Mouse (Mus musculus) heart, embryonic 13.5 days (tissue): ENCODE data around the gene Jmjd1c. TPM values are rescaled to one million over a fixed set of nuclear protein-coding genes. Genes with fewer than 3 reads are reported as not detected.

ENCODE experiments used
- ATAC-seq: fragments of 200-750 bp; cut with Nextera tagmentation; 2 replicates; pipeline ENCODE4 v1.8.0; 2017; ENCODE audit warnings: moderate TSS enrichment; ENCODE audit not compliant: insufficient number of reproducible peaks, low FRiP score, low TSS enrichment; ENCODE audit errors: extremely low read depth
- H3K27ac ChIP-seq: fragments of 300-500 bp; sonication (generic); replicated peaks from 2 replicates; pipeline ENCODE4 v1.5.1; 2015; ENCODE audit warnings: moderate library complexity, mild to moderate bottlenecking, inconsistent platforms
- H3K27me3 ChIP-seq: fragments of 300-500 bp; sonication (generic); replicated peaks from 2 replicates; pipeline ENCODE4 v1.6.1; 2015; ENCODE audit warnings: mild to moderate bottlenecking, inconsistent platforms
- H3K36me3 ChIP-seq: fragments of 300-500 bp; sonication (generic); 2 replicates; pipeline ENCODE4 v1.6.1; 2015; ENCODE audit warnings: mild to moderate bottlenecking, inconsistent platforms
- H3K4me1 ChIP-seq: fragments of 300-500 bp; sonication (generic); 2 replicates; pipeline ENCODE4 v1.6.1; 2015; ENCODE audit warnings: inconsistent platforms
- H3K4me2 ChIP-seq: fragments of 300-500 bp; sonication (generic); 2 replicates; pipeline ENCODE4 v1.6.1; 2015; ENCODE audit warnings: inconsistent platforms, mild to moderate bottlenecking, moderate library complexity
- H3K4me3 ChIP-seq: fragments of 300-500 bp; sonication (generic); 2 replicates; pipeline ENCODE4 v1.5.1; 2015; ENCODE audit warnings: moderate library complexity, mild to moderate bottlenecking, inconsistent platforms
- H3K9ac ChIP-seq: fragments of 300-500 bp; sonication (generic); 2 replicates; pipeline ENCODE4 v1.6.1; 2015; ENCODE audit warnings: inconsistent platforms, mild to moderate bottlenecking, moderate library complexity
- H3K9me3 ChIP-seq: fragments of 300-500 bp; sonication (generic); 2 replicates; pipeline ENCODE4 v1.6.1; 2016; ENCODE audit warnings: inconsistent platforms
- WGBS: fragments of 180-500 bp; shearing (Covaris S2); methylation state at CpG from one replicate; pipeline ENCODE4 v1.1.7; 2015; ENCODE audit warnings: mixed read lengths; 5-methylcytosine and 5-hydroxymethylcytosine counted together
- polyA plus RNA-seq: library from polyadenylated mRNA; unstranded; fragments of >200 nt; fragmentation: Nextera tagmentation; extraction: Ambion mirVana; gene quantifications from 2 replicates; pipeline ENCODE4 v1.2.1, GENCODE M21; 2015

The Jmjd1c gene
- polyA plus RNA-seq, 1 experiment from 2014 or later, result 30.3 TPM

GRCm38 (mm10) chr10:67057696-67058095 lies 38.2 kb upstream of the Jmjd1c start:
- no peak overlapping the region for H3K4me3 ChIP-seq
- peaks cover 75% of the 10 kb centered on the region for H3K4me1 ChIP-seq
- 88% methylated on average over 6 of the region's 6 CpGs for WGBS
- peak overlapping the region; percentile 75 for H3K27ac ChIP-seq
- ATAC-seq, result no peak
- no peaks in the 10 kb centered on the region for H3K27me3 ChIP-seq
- no peaks in the 10 kb centered on the region for H3K9me3 ChIP-seq
- H3K36me3 ChIP-seq, result no peaks in the 10 kb centered on the region
- no peak overlapping the region for H3K4me2 ChIP-seq
- H3K9ac ChIP-seq, result no peak overlapping the region

- Histone ChIP-seq H3K27ac (peak overlapping the region; percentile 75), H3K36me3 (no peaks in the 10 kb centered on the region), H3K9ac (no peak overlapping the region), H3K4me2 (no peak overlapping the region), H3K27me3 (no peaks in the 10 kb centered on the region), H3K4me1 (peaks cover 69% of the 10 kb centered on the region), H3K9me3 (no peaks in the 10 kb centered on the region), H3K4me3 (no peak overlapping the region)
- WGBS, result 32% methylated on average over 7 of the region's 7 CpGs
- ATAC-seq, result no peak
Measured at GRCm38 (mm10) chr10:67058297-67058696, 37.6 kb upstream of the Jmjd1c start.

GRCm38 (mm10) chr10:67058702-67059101 lies 37.2 kb upstream of the Jmjd1c start:
- 73% methylated on average over 6 of the region's 6 CpGs for WGBS
- Histone ChIP-seq H3K4me1 (peaks cover 65% of the 10 kb centered on the region), H3K9me3 (no peaks in the 10 kb centered on the region)

GRCm38 (mm10) chr10:67061367-67061801 lies 34.5 kb upstream of the Jmjd1c start:
- Histone ChIP-seq H3K36me3 (no peaks in the 10 kb centered on the region), H3K27ac (peak overlapping the region; percentile 67), H3K9me3 (no peaks in the 10 kb centered on the region), H3K9ac (no peak overlapping the region), H3K4me3 (no peak overlapping the region), H3K4me1 (peaks cover 58% of the 10 kb centered on the region), H3K27me3 (no peaks in the 10 kb centered on the region), H3K4me2 (peak overlapping the region; percentile 30; the same call in 1 of the 2 replicates)
- ATAC-seq, result no peak
- WGBS, result 41% methylated on average over 10 of the region's 10 CpGs

More at GRCm38 (mm10) chr10:67058702-67059101, 37.2 kb upstream of the Jmjd1c start:
- no peak for ATAC-seq
- Histone ChIP-seq H3K9ac (no peak overlapping the region), H3K4me2 (no peak overlapping the region), H3K27me3 (no peaks in the 10 kb centered on the region), H3K4me3 (no peak overlapping the region), H3K27ac (peak overlapping the region; percentile 75), H3K36me3 (no peaks in the 10 kb centered on the region)

GRCm38 (mm10) chr10:67061823-67062222 lies 34.1 kb upstream of the Jmjd1c start:
- Histone ChIP-seq H3K9ac (peak overlapping the region; percentile 42; the same call in 1 of the 2 replicates), H3K27me3 (no peaks in the 10 kb centered on the region), H3K4me2 (peak overlapping the region; percentile 30; the same call in 1 of the 2 replicates), H3K36me3 (no peaks in the 10 kb centered on the region), H3K27ac (peak overlapping the region; percentile 67), H3K9me3 (no peaks in the 10 kb centered on the region), H3K4me3 (no peak overlapping the region), H3K4me1 (peaks cover 54% of the 10 kb centered on the region)
- 50% methylated on average over 4 of the region's 4 CpGs for WGBS
- ATAC-seq, result no peak

- H3K9me3 ChIP-seq, result no peaks in the 10 kb centered on the region
- peaks cover 5% of the 10 kb centered on the region; the same call in 1 of the 2 replicates for H3K36me3 ChIP-seq
- no peaks in the 10 kb centered on the region for H3K27me3 ChIP-seq
- ATAC-seq, result no peak
- H3K9ac ChIP-seq, result no peak overlapping the region
- H3K4me2 ChIP-seq, result no peak overlapping the region
- WGBS, result 68% methylated on average over 7 of the region's 7 CpGs
- no peak overlapping the region for H3K4me3 ChIP-seq
- H3K4me1 ChIP-seq, result peaks cover 35% of the 10 kb centered on the region
- peak overlapping the region; percentile 13; the same call in 1 of the 2 replicates for H3K27ac ChIP-seq
Measured at GRCm38 (mm10) chr10:67065277-67065887, 30.5 kb upstream of the Jmjd1c start.

- no peak overlapping the region; the same call in 1 of the 2 replicates for H3K27ac ChIP-seq
- H3K9me3 ChIP-seq, result no peaks in the 10 kb centered on the region
- no peaks in the 10 kb centered on the region for H3K27me3 ChIP-seq
- H3K4me3 ChIP-seq, result no peak overlapping the region
- 58% methylated on average over 5 of the region's 5 CpGs for WGBS
- H3K9ac ChIP-seq, result no peak overlapping the region
- peaks cover 35% of the 10 kb centered on the region for H3K4me1 ChIP-seq
- H3K4me2 ChIP-seq, result no peak overlapping the region
- ATAC-seq, result no peak
- peaks cover 5% of the 10 kb centered on the region; the same call in 1 of the 2 replicates for H3K36me3 ChIP-seq
Measured at GRCm38 (mm10) chr10:67065927-67066326, 30.0 kb upstream of the Jmjd1c start.

GRCm38 (mm10) chr10:67066421-67066820 lies 29.5 kb upstream of the Jmjd1c start:
- no peaks in the 10 kb centered on the region for H3K27me3 ChIP-seq
- WGBS, result 86% methylated on average over 3 of the region's 3 CpGs
- ATAC-seq, result no peak
- H3K4me3 ChIP-seq, result no peak overlapping the region
- no peak overlapping the region for H3K4me2 ChIP-seq
- H3K9ac ChIP-seq, result no peak overlapping the region
- H3K36me3 ChIP-seq, result peaks cover 5% of the 10 kb centered on the region; the same call in 1 of the 2 replicates
- peaks cover 31% of the 10 kb centered on the region for H3K4me1 ChIP-seq
- no peak overlapping the region for H3K27ac ChIP-seq
- H3K9me3 ChIP-seq, result no peaks in the 10 kb centered on the region

- 71% methylated on average over 10 of the region's 10 CpGs for WGBS
- Histone ChIP-seq H3K9me3 (no peaks in the 10 kb centered on the region), H3K36me3 (peaks cover 5% of the 10 kb centered on the region; the same call in 1 of the 2 replicates), H3K27ac (no peak overlapping the region), H3K4me1 (peaks cover 32% of the 10 kb centered on the region), H3K27me3 (no peaks in the 10 kb centered on the region), H3K4me2 (no peak overlapping the region), H3K9ac (no peak overlapping the region), H3K4me3 (no peak overlapping the region)
- no peak for ATAC-seq
Measured at GRCm38 (mm10) chr10:67069013-67069412, 26.9 kb upstream of the Jmjd1c start.

GRCm38 (mm10) chr10:67071389-67071788 lies 24.5 kb upstream of the Jmjd1c start:
- peaks cover 19% of the 10 kb centered on the region for H3K4me1 ChIP-seq
- ATAC-seq, result no peak
- no peak overlapping the region for H3K4me2 ChIP-seq
- no peak overlapping the region for H3K9ac ChIP-seq
- H3K36me3 ChIP-seq, result peaks cover 5% of the 10 kb centered on the region; the same call in 1 of the 2 replicates
- H3K27me3 ChIP-seq, result no peaks in the 10 kb centered on the region
- WGBS, result 73% methylated on average over 4 of the region's 4 CpGs
- H3K4me3 ChIP-seq, result no peak overlapping the region
- H3K27ac ChIP-seq, result no peak overlapping the region
- no peaks in the 10 kb centered on the region for H3K9me3 ChIP-seq

- Histone ChIP-seq H3K27me3 (no peaks in the 10 kb centered on the region), H3K9ac (no peak overlapping the region), H3K9me3 (no peaks in the 10 kb centered on the region), H3K36me3 (peaks cover 5% of the 10 kb centered on the region; the same call in 1 of the 2 replicates), H3K4me2 (no peak overlapping the region), H3K4me3 (no peak overlapping the region), H3K27ac (no peak overlapping the region), H3K4me1 (peaks cover 23% of the 10 kb centered on the region)
- WGBS, result 66% methylated on average over 5 of the region's 5 CpGs
- no peak for ATAC-seq
Measured at GRCm38 (mm10) chr10:67071884-67072283, 24.0 kb upstream of the Jmjd1c start.

- ATAC-seq, result no peak
- Histone ChIP-seq H3K36me3 (peaks cover 5% of the 10 kb centered on the region; the same call in 1 of the 2 replicates), H3K4me2 (no peak overlapping the region), H3K4me1 (peaks cover 23% of the 10 kb centered on the region), H3K9ac (no peak overlapping the region), H3K9me3 (no peaks in the 10 kb centered on the region), H3K27me3 (no peaks in the 10 kb centered on the region), H3K27ac (no peak overlapping the region), H3K4me3 (no peak overlapping the region)
- 76% methylated on average over 4 of the region's 4 CpGs for WGBS
Measured at GRCm38 (mm10) chr10:67072600-67072999, 23.3 kb upstream of the Jmjd1c start.
